Mouse (Mus musculus) midbrain, postnatal 0 days (tissue): ENCODE measurements around the gene Eaf2. TPM values are rescaled to one million over a fixed set of nuclear protein-coding genes. Genes with fewer than 3 reads are reported as not detected.

Experiments
- ATAC-seq: fragments of 200-750 bp; cut with Nextera tagmentation; 2 replicates; pipeline ENCODE4 v1.8.0; 2017; ENCODE audit warnings: moderate number of reproducible peaks, mild to moderate bottlenecking, moderate TSS enrichment, moderate library complexity; ENCODE audit not compliant: low FRiP score
- DNase-seq: peaks from one replicate; pipeline ENCODE4 v3.0.0-alpha.2; 2015; ENCODE audit warnings: low spot score
- H3K27ac ChIP-seq: fragments of 300-500 bp; sonication (generic); 2 replicates; pipeline ENCODE4 v1.5.1; 2014; ENCODE audit warnings: low read depth, mild to moderate bottlenecking, low read length, mixed read lengths
- H3K27me3 ChIP-seq: fragments of 300-500 bp; sonication (generic); 2 replicates; pipeline ENCODE4 v1.6.1; 2014; ENCODE audit warnings: low read length, control low read depth, mixed read lengths; ENCODE audit not compliant: insufficient read depth
- H3K36me3 ChIP-seq: fragments of 300-500 bp; sonication (generic); 2 replicates; pipeline ENCODE4 v1.6.1; 2014; ENCODE audit warnings: low read length, control low read depth, mixed read lengths; ENCODE audit not compliant: insufficient read depth
- H3K4me1 ChIP-seq: fragments of 300-500 bp; sonication (generic); 2 replicates; pipeline ENCODE4 v1.6.1; 2014; ENCODE audit warnings: mild to moderate bottlenecking, control low read depth, antibody characterized with exemption, low read length, mixed read lengths; ENCODE audit not compliant: insufficient read depth
- H3K4me2 ChIP-seq: fragments of 300-500 bp; sonication (generic); 2 replicates; pipeline ENCODE4 v1.6.1; 2014; ENCODE audit warnings: low read depth, mild to moderate bottlenecking, low read length, mixed read lengths; ENCODE audit not compliant: poor library complexity, severe bottlenecking
- H3K4me3 ChIP-seq: fragments of 300-500 bp; sonication (generic); 2 replicates; pipeline ENCODE4 v1.5.1; 2014; ENCODE audit warnings: low read depth, mild to moderate bottlenecking, low read length, moderate library complexity
- H3K9ac ChIP-seq: fragments of 300-500 bp; sonication (generic); replicated peaks from 2 replicates; pipeline ENCODE4 v1.6.1; 2014; ENCODE audit warnings: mild to moderate bottlenecking, low read length, moderate library complexity, mixed read lengths; ENCODE audit not compliant: poor library complexity, severe bottlenecking
- H3K9me3 ChIP-seq: fragments of 300-500 bp; sonication (generic); 2 replicates; pipeline ENCODE4 v1.6.1; 2016; ENCODE audit warnings: low read length, control low read depth
- CTCF ChIP-seq: IDR thresholded peaks from 2 replicates; pipeline ENCODE4 v1.5.1; 2016; ENCODE audit warnings: antibody characterized with exemption, mild to moderate bottlenecking
- WGBS: fragments of 180-500 bp; shearing (Covaris S2); extraction: QIAGEN DNeasy Blood & Tissue Kit; methylation state at CpG from one replicate; pipeline ENCODE4 v1.1.7; 2014; 5-methylcytosine and 5-hydroxymethylcytosine counted together
- polyA plus RNA-seq: library from polyadenylated mRNA; unstranded; fragments of >200 nt; fragmentation: Nextera tagmentation; extraction: Ambion mirVana; gene quantifications from 2 replicates; pipeline ENCODE4 v1.2.1, GENCODE M21; 2015
- total RNA-seq: library from RNA; depleted of rRNA; stranded (reverse); fragments of >200 nt; gene quantifications from 2 replicates; pipeline ENCODE4 v1.2.3, GENCODE M21; 2014

Eaf2 gene
- total and polyA plus RNA-seq, 2 experiments from 2014 or later = 1.0 to 1.3 TPM

GRCm38 (mm10) chr16:36817321-36817926, 57.4 kb downstream of the Eaf2 start:
- ATAC-seq = peak; percentile 95
- no peaks in the 10 kb centered on the region for H3K4me1 ChIP-seq
- DNase-seq = peak; percentile 94
- H3K4me2 ChIP-seq = no peak overlapping the region
- no peaks in the 10 kb centered on the region for H3K36me3 ChIP-seq
- no peak overlapping the region for H3K27ac ChIP-seq
- peak; percentile 88 for TF ChIP-seq CTCF
- no peaks in the 10 kb centered on the region for H3K9me3 ChIP-seq
- H3K4me3 ChIP-seq = no peak overlapping the region
- H3K27me3 ChIP-seq = no peaks in the 10 kb centered on the region
- WGBS = 16% methylated on average over 7 of the region's 7 CpGs
- H3K9ac ChIP-seq = no peak overlapping the region

DNA sequence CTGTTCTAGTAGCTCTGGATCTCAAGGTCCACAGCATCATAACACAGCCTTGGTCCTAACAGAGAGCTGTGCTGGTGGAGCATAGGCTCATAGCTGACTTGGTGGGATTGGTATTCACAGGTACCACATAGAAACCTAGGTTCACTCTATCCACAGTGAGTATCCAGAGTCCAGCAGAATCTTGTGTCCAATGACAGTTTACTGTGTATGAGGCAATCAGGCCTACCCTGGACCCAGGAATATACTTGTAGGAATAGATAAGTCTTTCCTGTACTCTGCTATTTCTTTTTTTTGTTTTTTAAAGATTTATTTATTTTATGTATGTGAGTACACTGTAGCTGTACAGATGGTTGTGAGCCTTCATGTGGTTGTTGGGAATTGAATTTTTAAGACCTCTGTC, 57.9 kb downstream of the Eaf2 start:
- Histone ChIP-seq H3K4me2 (no peak overlapping the region), H3K27ac (no peak overlapping the region), H3K9me3 (no peaks in the 10 kb centered on the region), H3K4me1 (no peaks in the 10 kb centered on the region), H3K4me3 (no peak overlapping the region), H3K9ac (no peak overlapping the region), H3K27me3 (no peaks in the 10 kb centered on the region), H3K36me3 (no peaks in the 10 kb centered on the region)
- no peak for TF ChIP-seq CTCF
- DNase-seq = no peak
- peak; percentile 34; the same call in 1 of the 2 replicates for ATAC-seq

GRCm38 (mm10) chr16:36813680-36814079, 61.1 kb downstream of the Eaf2 start:
- TF ChIP-seq CTCF = no peak
- DNase-seq = no peak
- no peak overlapping the region for H3K4me3 ChIP-seq
- H3K9me3 ChIP-seq = no peaks in the 10 kb centered on the region
- no peaks in the 10 kb centered on the region for H3K4me1 ChIP-seq
- ATAC-seq = no peak
- no peak overlapping the region for H3K4me2 ChIP-seq
- no peaks in the 10 kb centered on the region for H3K36me3 ChIP-seq
- H3K27me3 ChIP-seq = no peaks in the 10 kb centered on the region
- H3K27ac ChIP-seq = no peak overlapping the region
- 77% methylated on average over 3 of the region's 3 CpGs for WGBS
- no peak overlapping the region for H3K9ac ChIP-seq

- Histone ChIP-seq H3K36me3 (no peaks in the 10 kb centered on the region), H3K9me3 (no peaks in the 10 kb centered on the region), H3K27ac (no peak overlapping the region), H3K4me1 (no peaks in the 10 kb centered on the region), H3K27me3 (no peaks in the 10 kb centered on the region), H3K4me3 (no peak overlapping the region), H3K4me2 (no peak overlapping the region), H3K9ac (no peak overlapping the region)
- no peak for ATAC-seq
- no peak for TF ChIP-seq CTCF
- DNase-seq = no peak
- 86% methylated on average over 3 of the region's 3 CpGs for WGBS
Measured at GRCm38 (mm10) chr16:36808616-36809015, 66.2 kb downstream of the Eaf2 start.

DNA sequence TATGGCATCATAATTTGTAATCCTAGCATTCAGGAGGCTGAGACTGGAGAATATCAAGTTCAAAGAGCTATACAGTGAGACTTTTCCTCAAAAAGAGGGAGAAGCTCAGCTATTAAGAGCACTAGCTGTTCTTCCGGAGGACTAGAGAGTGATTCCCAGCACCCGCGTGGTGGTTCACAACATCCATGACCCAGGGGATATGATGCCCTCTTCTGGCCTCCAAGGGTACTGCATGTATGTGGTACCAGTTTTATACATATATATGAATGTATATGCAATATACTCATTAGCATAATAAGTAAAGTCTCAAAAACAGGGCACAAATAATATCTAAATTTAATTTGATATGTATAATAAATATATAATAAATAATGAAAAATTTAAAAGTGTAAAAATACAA, 72.4 kb downstream of the Eaf2 start:
- no peaks in the 10 kb centered on the region for H3K27me3 ChIP-seq
- no peaks in the 10 kb centered on the region for H3K9me3 ChIP-seq
- no peak overlapping the region for H3K4me2 ChIP-seq
- DNase-seq = no peak
- no peak overlapping the region for H3K4me3 ChIP-seq
- no peaks in the 10 kb centered on the region for H3K36me3 ChIP-seq
- TF ChIP-seq CTCF = peak; percentile 28
- 83% methylated on average over 3 of the region's 3 CpGs for WGBS
- H3K27ac ChIP-seq = no peak overlapping the region
- H3K9ac ChIP-seq = no peak overlapping the region
- H3K4me1 ChIP-seq = no peaks in the 10 kb centered on the region
- no peak for ATAC-seq

DNA sequence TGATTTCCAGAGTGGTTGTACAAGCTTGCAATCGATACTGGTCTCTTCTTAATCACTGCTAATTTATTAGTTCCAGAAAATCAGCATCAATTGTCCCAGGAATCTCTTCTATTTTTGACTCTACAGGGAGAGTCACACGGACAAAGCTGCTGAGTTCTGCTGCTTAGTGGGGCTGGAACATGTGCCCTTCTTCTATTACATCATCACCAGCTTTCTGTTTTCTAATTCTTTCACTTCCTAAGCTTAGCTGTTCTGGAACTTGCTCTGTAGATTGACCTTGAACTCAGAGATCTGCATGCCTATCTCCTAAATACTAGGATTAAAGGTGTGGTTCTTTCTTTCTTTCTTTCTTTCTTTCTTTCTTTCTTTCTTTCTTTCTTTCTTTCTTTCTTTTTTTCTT, 76.5 kb downstream of the Eaf2 start:
- no peak for DNase-seq
- H3K4me2 ChIP-seq = no peak overlapping the region
- no peaks in the 10 kb centered on the region for H3K27me3 ChIP-seq
- no peak overlapping the region for H3K4me3 ChIP-seq
- H3K4me1 ChIP-seq = no peaks in the 10 kb centered on the region
- no peaks in the 10 kb centered on the region for H3K9me3 ChIP-seq
- H3K9ac ChIP-seq = no peak overlapping the region
- no peak overlapping the region for H3K27ac ChIP-seq
- WGBS = 75% methylated on average over 2 of the region's 2 CpGs
- no peak for ATAC-seq
- no peaks in the 10 kb centered on the region for H3K36me3 ChIP-seq
- TF ChIP-seq CTCF = no peak
